Mouse (Mus musculus) gastrocnemius, postnatal 4 days (tissue): Measurements from ENCODE around the gene Dnajc16. TPM values are rescaled to one million over a fixed set of nuclear protein-coding genes. Genes with fewer than 3 reads are reported as not detected.

Experiments used
- DNase-seq, 2 experiments: peaks; one replicate each; pipeline ENCODE4 v3.0.0; 2021 to 2022; ENCODE audit warnings: low spot score in 2 of 2, mixed read lengths in 2 of 2
- long read RNA-seq, 2 experiments: library from polyadenylated mRNA; stranded (forward); transcript quantifications; one replicate each; pipeline ENCODE4 v2.0.0; 2021
- total RNA-seq, 2 experiments: library from RNA; stranded (reverse); gene quantifications; 2 replicates each; pipeline ENCODE4 v1.2.3; 2021

Dnajc16 gene
- 10 to 100 TPM; 10.5 to 10.9 TPM for total RNA-seq
- long read RNA-seq, experiment 1, full-length matches to known transcripts = 8 of 11 reads
- long read RNA-seq, experiment 1, partial matches to known transcripts = 1 of 11 reads
- long read RNA-seq, experiment 1, other reads (novel, unspliced or antisense) = 2 of 11 reads
- long read RNA-seq, experiment 2, full-length matches to known transcripts = 6 of 11 reads
- long read RNA-seq, experiment 2, partial matches to known transcripts = 5 of 11 reads
- long read RNA-seq, experiment 2, other reads (novel, unspliced or antisense) = 0 of 11 reads

DNA sequence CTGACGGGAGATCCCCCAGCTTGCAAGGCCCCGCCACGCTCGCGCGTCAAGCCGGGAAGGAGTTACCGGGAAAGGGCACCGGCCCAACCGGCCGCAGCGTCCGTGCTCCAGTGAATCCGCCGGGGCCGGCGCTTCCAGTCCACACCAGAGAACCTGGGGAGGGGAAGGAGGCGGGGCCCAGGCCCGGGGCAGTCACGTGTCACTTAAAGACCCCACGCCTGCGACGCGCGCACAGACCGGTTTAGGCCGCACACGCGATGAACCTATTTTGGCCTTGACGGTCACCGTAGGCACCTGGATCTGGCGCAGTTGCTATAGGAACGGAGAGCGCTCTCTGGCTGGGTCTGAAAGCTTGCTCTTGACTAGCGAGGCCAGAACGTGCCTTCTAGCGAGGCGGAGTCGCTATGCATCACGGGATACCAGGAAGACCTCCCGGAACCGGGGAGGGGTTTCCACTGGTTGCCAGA, at the start of gene Dnajc16:
TSS of gene Dnajc16 (minus strand) at position 408 of the 467 bp plus-strand sequence.
- peak; percentile 86 to 96 for DNase-seq

DNA sequence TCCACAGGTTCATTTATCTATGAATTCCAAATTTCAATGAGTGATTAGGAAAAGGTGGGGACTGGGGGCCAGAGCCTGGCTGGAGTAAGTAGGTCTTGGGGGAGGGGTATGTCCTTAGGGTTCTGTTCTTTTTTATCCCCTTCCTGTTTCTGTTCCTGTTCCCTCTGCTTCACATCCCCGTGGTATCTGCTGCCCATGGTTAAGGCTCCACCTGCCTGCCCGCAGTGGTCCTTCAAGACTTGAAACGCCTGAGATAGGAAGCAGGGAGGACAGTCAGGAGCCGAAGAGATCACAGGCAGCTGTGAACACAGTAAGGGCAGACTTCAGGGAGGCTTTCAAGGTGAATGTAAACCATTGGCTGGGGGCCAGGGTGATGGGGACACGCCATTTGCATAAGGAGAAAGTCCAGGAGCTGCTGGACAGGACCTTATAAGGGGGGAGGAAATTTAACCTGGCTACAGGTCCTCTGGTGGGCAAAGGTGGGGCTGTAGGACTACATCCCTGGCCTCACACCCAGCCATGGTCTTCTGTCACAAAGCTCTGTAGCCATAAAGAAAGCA, 43.9 kb upstream of the Dnajc16 start:
- DNase-seq = no peak

DNA sequence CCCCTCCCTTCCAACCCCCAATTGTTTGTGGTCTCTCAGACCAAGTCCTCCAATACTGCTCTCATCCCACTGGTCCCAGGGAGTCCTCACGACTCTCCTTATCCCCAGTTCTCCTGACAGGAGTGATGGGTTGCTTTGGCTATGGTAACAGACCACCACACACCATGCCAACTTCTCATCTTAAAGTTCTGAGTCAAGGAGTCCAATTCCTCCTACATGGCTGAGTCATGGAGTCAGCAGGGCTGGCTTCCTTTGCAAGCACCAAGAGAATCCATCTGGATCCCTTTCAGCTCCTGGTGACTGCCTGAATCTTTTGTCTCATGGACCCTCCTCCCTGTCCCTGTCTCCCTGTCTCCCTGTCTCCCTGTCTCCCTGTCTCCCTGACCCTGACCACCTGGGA, 43.2 kb upstream of the Dnajc16 start:
- DNase-seq = no peak

DNA sequence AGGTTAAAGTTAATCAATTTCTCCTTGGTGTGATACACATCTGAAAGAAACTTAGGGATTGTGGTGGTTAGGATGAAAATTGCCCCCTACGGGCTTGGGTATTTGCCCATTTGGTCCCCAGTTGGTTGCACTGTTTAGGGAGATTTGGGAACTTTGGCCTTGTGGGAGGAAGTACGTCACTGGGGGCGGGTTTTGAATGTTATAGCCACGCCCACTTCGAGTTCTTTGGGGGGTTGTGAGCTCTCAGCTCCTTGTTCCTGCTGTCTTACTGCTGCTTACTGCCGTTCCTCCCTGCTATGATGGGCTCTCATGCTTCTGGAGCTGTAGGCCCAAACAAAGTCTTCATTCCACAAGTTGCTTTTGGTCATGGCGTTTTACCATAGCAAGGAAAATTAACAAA, 40.6 kb upstream of the Dnajc16 start:
- DNase-seq = no peak

DNA sequence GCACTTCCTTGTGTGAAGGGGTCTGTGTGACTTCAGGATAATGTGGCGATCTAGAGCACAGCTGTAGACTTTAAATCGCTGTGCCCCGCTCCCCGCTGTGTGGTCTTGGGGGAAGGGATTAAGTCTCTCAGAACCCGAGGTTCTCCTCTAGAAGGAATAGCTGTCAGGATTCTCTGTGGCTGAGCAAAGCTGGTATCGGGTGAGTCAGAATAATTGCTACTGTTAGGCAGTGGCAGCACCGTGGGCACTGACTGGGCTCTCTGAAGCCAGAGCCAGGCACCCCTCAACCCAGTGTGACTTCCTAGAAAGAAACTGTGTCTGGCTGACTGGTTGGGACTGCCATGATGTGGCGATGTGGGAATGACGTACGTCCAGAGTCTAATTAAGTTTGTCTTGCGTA, 39.6 kb upstream of the Dnajc16 start:
- no peak for DNase-seq

DNA sequence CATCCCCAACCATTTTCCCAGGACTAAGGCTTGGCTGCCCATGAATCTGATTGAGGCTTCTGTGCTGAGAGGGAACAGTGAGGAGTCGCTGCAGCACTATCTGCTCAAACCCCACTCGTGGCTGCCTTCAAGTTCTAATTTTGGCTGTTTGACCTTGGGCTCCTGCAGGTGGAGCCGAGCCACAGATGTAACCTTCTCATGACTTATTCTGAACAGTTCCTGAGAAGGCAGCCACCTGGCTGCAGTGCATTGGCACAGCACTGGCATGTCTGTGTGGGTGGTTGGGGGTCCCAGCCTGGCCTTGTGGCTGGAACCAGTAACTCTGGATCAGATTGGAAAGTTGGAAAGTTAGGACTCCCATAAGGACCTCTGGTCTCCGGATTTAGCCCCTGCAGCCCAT, 37.4 kb upstream of the Dnajc16 start:
- DNase-seq = no peak

DNA sequence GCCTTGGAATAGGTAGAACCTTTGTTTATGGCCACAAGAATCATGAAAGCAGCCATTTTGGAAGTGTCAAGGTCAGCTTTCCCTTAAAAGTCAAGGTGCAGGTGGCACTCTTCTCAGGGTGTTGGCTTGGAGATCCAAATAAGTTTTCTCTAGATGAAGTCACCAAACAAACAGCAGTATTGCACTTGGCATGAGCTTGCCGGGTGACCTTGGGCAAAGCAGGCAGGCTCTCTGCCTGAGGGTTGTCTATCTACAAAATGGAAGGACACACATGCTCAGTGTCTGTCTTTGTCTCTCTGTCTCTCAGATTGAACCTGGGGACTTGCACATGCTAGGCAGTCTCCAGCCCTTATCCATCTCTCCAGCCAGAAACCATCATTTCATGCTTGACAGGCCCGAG, 36.7 kb upstream of the Dnajc16 start:
- no peak for DNase-seq

DNA sequence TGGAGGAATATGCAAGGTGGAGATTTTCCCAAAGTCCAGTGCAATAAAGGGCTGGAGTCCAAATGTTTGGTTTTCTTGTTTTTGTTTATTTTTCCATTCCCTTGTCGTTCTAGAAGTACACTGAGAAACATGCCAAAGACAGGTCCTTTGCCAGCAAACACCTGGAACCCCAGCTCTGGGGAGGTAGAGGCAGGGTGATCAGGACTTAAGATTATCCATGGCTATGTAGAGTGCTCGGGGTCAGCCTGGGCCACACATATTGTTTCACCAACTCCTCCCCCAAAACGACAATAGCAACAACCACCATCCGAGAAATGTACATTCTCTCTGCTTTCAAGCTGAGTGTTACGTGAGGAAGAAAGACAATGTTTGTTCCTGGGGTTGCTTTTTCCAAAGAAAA, 35.3 kb upstream of the Dnajc16 start, which contains the start of gene Cela2a:
TSS of gene Cela2a (minus strand) at position 101 of the 400 bp plus-strand sequence.
- no peak for DNase-seq

DNA sequence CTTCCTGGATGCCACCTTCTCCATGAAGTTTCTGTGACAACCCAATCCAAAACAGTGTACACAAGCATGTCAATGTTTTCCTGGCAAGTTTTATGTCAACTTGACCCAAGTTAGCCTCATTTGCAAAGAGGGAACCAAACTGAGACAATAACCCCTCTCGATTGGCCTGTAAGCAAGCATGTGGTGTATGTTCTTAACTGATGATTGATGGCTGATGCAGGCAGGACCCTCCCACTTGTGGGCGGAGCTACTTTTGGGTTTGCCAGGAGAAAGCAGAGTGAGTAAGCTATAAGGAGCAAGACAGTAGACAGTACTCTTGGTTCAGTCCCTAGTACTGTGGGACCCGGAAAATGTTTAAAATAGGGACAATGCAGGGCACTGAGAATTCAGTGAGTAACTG, 32.2 kb upstream of the Dnajc16 start:
- peak in 1 of 2 experiments; percentile 16 for DNase-seq

DNA sequence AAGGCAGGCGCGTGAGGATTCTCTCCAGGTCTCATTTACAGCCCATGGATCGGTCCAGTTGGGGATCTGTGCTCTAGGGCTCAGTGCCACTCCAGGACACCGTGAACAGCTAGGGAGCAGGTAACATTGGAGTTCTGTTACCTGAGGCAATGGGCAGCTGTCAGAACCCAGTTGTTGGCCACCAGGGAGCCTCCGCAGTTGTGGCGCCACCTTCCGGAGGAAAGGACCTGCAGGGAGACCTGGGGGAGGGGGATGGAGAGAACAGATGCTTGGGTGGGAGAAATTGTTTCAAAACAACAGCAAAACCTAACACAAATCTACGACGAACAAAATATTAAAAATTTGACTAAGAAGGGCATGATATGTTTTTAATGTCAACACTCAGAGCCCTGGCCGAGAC, 31.4 kb upstream of the Dnajc16 start:
- DNase-seq = peak in 1 of 2 experiments; percentile 21

DNA sequence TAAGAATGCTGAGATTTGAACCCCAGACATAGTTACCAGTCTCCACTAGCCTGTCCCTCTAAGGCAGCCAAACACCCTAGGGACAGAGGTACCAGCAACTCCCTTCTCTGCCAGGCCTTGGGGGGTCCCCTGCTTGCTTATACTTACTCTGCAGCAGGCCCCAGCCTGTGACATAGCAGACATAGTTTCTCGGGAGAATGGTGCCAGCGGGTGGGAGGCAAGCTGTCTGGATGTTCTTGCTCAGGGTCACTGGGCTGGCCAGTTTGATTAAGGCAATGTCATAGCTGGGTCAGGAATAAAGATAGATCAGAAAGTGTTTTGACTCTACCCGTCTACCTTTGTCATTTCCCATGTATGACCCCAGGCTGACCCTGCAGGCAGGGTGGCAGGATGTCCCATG, 30.4 kb upstream of the Dnajc16 start:
- peak in 1 of 2 experiments; percentile 16 for DNase-seq

DNA sequence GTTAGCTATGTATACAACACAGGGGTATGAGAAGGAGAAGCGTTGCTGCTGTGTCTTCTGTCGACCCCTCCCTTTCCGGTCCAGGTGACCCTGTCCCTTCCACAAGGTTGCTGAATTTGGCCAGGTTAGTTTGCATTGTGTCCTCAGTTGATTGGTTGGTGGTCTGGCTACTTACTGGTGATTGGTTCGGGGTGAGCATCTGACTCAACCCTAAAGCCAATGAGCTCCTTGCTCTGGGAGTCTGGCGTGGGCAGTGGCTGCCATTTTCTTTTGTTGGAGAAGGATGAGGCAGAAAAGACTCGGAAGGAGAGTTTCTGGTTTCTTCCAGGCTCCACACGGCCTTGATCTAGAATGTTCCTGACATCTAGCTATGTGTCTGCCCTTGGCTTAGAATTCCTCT, 28.6 kb upstream of the Dnajc16 start:
- DNase-seq = no peak

DNA sequence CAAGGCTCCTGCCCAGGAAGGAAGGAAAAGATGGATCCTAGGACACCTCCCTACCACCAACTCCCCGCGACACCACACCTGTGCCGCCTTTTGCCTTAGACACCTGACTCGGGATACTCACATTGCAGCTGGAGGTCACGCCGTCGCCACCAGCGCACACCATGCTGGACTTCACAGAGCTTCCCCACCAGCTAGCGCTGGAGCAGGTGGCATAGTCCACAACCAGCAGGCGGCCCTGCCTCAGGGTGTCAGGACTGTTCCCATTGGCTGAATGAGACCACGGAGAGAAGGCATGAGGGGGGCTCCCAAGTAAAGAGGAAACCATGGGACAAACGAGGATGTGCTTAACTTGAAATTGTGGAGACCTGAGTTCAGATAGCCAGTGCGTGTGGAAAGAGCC, 28.1 kb upstream of the Dnajc16 start:
- DNase-seq = peak in 1 of 2 experiments; percentile 12

DNA sequence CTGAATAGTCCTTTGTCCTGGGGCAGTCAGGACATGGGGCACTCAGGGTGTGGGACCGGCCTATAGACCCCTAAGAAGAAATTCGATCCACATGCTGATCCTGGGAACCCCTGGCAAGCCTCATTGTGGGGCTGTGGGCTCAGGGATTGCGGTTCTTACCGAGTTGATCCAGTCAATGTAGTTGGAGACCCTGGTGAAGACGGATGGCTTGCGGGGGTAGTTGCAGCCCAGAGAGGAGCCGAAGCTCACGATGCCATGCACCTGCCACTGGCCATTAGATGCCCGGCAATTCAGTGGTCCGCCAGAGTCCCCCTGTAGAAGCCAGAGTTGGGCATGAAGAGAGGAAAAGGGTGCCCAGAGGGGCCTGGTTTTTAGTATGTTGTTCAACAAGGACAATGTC, 27.0 kb upstream of the Dnajc16 start:
- DNase-seq = no peak

DNA sequence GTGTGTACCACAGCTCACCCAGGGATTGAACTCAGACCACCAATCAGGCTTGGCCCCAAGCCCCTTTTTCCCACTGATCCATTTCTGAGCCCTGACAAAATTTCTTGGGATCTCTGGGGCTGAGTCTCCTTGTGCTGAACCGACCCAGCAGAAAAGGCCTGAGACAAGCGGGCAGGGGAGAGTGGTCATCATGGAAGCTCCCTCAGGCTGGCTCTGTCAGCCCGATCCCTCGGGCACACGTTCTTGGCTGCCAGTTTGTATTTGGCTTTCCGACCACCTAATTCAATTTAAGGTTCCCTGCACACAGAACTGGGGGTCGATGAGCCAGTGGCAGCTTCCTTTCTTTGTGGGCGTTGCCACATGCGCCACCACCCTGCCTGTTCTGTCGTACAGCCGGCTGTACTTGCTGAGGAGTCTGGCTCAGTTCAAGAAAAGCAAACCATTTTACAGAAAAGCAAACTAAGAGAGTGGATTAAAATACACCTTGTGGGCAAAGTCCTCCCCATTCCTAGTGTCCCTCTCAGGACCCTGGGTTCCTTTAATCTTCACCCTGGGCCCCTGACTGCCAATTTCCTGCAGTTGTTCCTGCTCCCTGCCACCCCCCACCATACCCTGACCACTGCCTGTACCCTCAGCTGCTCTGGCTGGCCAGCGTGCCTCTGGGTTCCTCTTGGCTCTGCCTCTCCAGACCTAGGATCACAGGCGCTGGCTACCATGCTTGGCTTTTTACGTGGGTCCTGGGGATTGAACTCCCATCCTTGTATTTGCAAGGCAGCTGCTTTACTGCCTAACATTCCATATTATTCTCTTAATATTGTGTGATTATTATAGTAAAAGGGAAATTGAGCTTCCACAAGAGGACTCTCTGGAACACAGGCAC, 26.3 kb upstream of the Dnajc16 start:
- no peak for DNase-seq

DNA sequence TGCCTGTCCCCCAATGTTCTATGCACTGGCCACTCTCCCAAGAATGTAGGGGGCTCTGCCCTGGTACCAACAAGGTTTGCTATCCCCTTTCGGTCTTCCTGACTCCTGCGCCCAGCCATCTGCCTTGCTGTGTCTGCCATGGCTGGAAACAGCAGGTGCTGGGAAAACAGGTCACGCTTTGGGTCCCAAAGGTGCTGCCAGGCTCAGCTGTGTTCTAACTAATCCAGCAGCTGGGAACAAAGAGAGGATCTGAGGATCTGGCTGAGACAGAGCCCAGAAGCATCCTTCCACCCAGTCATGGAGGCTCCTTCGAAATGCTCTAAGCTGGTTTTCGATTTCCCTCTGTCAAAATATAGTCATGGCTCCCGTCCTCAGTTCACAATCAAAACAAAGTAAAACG, 25.5 kb upstream of the Dnajc16 start:
- DNase-seq = no peak

DNA sequence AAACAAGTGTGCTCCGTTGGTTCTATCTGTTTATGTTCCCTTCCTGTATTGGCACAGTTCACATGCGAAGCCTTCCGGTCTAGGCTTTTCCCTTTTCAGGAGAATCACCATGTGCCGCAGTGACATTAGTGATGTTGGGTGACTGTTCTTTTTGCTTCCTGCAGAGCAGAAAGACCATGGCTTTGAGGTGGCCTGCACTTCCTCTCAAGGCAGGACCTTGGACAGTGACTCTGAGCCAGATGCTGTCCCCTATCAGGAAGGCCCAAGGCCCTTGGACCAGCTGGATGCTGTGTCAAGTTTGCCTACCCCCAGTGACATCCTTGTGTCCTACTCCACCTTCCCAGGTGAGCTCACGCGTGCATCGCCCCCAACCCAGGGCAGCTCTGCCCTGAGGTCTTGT, 20.6 kb upstream of the Dnajc16 start:
- DNase-seq = peak in 1 of 2 experiments; percentile 11

DNA sequence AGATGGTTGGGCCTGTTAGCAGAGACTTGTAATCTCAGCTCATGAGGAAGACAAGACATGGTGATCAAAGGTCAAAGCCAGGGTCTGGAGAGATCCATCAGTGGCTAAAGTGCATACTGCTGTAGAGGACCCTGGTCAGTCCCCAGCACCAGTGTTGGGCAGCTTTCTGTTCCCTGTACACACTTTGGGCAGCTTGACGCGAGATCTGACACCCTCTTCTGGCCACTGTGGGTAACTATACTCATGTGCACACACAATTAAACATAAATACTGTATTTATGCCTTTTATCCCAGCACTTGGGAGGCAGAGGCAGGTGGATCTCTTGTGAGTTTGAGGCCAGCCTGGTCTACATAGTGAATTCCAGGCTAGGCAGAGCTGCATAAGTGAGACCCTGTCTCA, 20.2 kb upstream of the Dnajc16 start:
- DNase-seq = no peak

DNA sequence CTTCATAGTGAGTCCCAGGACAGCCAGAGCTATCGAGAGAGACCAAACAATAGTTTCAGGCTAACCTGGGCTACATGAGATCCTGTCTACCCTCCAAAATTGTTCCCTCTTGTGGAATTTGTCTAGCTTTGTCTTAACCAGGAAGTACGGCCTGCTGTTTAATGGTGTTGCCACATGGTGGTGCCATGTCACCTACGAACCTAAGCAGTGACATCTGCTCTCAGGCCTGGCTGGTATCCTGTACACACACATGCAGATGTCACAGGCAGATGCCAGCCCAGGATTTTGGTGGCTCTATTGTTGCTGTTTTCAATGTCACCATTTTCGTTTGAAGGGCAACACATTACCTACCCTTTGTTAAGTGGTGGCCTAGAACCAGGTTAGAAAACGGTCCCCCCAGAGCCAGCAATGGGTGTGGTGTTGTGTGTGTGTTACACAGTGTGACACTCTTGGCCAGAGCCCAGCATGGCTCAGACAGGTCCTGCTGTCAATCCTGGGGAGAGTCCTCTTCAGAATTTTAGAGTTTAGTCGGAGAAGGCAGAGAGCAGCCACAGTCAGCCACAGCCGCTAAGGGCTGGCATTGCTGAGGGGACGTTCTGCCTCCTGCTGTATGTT, 19.2 kb upstream of the Dnajc16 start:
- DNase-seq = no peak

DNA sequence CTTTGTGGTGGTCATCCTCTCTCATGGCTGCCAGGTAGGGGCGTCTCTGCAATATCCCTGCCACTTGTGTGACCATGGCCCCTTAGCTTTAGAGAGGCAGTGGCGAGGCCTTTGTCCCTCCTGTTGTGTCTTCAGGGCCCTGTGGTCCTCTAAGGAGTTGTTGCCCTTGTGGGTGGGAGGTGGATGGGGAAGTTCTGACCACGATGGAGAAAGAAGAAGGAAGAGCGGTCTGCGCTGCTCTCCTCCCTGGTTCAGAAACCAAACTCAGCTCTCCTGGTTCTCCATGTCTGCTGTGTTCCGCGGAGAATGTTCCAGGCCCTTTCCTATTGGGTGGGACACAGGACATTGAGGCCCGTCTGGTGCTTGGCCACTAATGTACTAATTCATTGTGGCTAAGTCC, 15.2 kb upstream of the Dnajc16 start:
- no peak for DNase-seq

DNA sequence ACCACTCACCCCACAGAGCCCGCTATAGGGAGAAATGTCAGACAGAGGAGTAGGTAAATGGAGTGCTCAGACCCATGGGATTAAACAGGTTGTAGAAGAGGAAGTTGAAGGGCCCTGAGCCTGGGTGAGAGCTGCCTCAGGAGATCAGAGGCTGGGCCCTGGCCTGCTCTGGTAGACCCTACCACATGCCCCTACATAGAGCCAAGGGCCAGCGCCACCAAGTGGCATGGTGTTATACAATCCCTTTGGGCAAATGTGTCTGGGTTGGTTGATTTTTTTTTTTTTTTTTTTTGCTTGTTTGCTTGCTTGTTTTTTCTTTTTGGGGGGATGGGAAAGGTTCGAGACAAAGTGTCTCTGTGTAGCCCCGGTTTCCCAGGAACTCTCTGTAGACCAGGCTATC, 13.4 kb upstream of the Dnajc16 start:
- DNase-seq = no peak

DNA sequence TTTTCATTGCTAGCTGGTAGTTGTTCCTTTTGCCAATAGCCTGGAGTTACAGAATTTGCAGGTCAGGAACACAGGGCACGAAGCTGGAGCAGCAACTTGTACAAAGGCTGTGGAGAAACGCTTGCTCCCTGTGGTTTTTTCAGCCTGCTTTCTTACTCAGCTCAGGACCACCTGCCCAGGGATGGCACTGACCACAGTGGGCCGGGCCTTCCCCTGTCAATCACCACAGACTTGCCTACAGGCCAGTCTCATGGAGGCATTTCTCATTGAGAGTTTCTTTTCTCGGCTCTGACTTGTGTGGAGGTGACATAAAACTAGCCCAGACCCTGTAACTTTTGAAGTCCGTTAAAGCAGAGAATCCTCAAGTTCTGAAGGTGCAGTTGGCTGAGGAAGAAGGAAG, 6.8 kb upstream of the Dnajc16 start:
- DNase-seq = no peak
